In genomic region chr4:46563847-46564246, GRCm38 (mm10) we compare ENCODE assay signal across 9 mouse cellular contexts. TPM values are rescaled to one million over a fixed set of nuclear protein-coding genes. Genes with fewer than 3 reads are reported as not detected.
DNase-seq lines count a peak whose midpoint lies in the region; ATAC-seq and TF ChIP-seq lines count a peak whose summit lies in the region.
"Had no signal": no experiment of that assay in that cellular context is flagged by ENCODE, and none has a peak within 500 bp of the region (broad histone marks: within the 10 kb centered on the region; RNA-seq: fewer than 3 reads in every experiment).

No protein-coding gene starts in this region.

- no peak overlapping the region for H3K9ac ChIP-seq in liver, postnatal 0 days (replicated peaks)
- H3K9ac ChIP-seq in stomach, embryonic 15.5 days: no peak overlapping the region

- 0 out of 2 replicates have a peak overlapping the region, but pooled peaks have one; percentile 6 for H3K4me3 ChIP-seq in liver, postnatal 0 days (ENCODE audit: low read depth, low read length)
- no peak overlapping the region for H3K4me3 ChIP-seq in stomach, embryonic 15.5 days (replicated peaks)
- H3K4me3 ChIP-seq in limb, embryonic 10.5 days: no peak overlapping the region
- H3K4me3 ChIP-seq: erythroblast, embryonic 14.5 days had no signal

- H3K36me3 ChIP-seq in liver, postnatal 0 days (replicated peaks; ENCODE audit: insufficient read depth, low read length): no peaks in the 10 kb centered on the region
- no peaks in the 10 kb centered on the region for H3K36me3 ChIP-seq in stomach, embryonic 15.5 days
- H3K36me3 ChIP-seq in limb, embryonic 10.5 days: no peaks in the 10 kb centered on the region

- peak overlapping the region; percentile 51 for H3K27ac ChIP-seq in liver, postnatal 0 days (ENCODE audit: low read depth)
- H3K27ac ChIP-seq in stomach, embryonic 15.5 days: 0 out of 2 replicates have a peak overlapping the region, but pooled peaks have one; percentile 35
- no peak overlapping the region for H3K27ac ChIP-seq in limb, embryonic 10.5 days

- WGBS in liver, postnatal 0 days (ENCODE audit: insufficient replicate concordance): 25% methylated on average over 10 of the region's 10 CpGs
- WGBS in stomach, embryonic 15.5 days: 45% methylated on average over 10 of the region's 10 CpGs
- 75% methylated on average over 10 of the region's 10 CpGs for WGBS in limb, embryonic 10.5 days

- no peak for TF ChIP-seq EP300 in liver, postnatal 0 days (IDR thresholded peaks at IDR 0.05; ENCODE audit: low read depth)

- H3K4me2 ChIP-seq in liver, postnatal 0 days (ENCODE audit: low read depth, low read length): peak overlapping the region; percentile 55
- no peak overlapping the region for H3K4me2 ChIP-seq in stomach, embryonic 15.5 days

- no peaks in the 10 kb centered on the region for H3K9me3 ChIP-seq in liver, postnatal 0 days (ENCODE audit: low read length)
- no peaks in the 10 kb centered on the region for H3K9me3 ChIP-seq in stomach, embryonic 15.5 days
- H3K9me3 ChIP-seq in limb, embryonic 10.5 days (replicated peaks): no peaks in the 10 kb centered on the region

- TF ChIP-seq CTCF in liver, postnatal 0 days (IDR thresholded peaks at IDR 0.05; ENCODE audit: low read depth): no peak

- H3K27me3 ChIP-seq in liver, postnatal 0 days (ENCODE audit: insufficient read depth, low read length): no peaks in the 10 kb centered on the region
- H3K27me3 ChIP-seq in stomach, embryonic 15.5 days (replicated peaks): no peaks in the 10 kb centered on the region
- no peaks in the 10 kb centered on the region for H3K27me3 ChIP-seq in limb, embryonic 10.5 days (ENCODE audit: low read depth, poor library complexity, severe bottlenecking)

- no peak for ATAC-seq in cerebellum, adult (ENCODE audit: insufficient number of reproducible peaks, low FRiP score, low TSS enrichment)
- peak; percentile 84 for ATAC-seq in liver, postnatal 0 days
- peak; percentile 19; the same call in 1 of the 2 replicates for ATAC-seq in stomach, embryonic 15.5 days (ENCODE audit: insufficient read depth, low FRiP score, low read depth)

- H3K4me1 ChIP-seq in liver, postnatal 0 days (ENCODE audit: insufficient read depth): peaks cover 28% of the 10 kb centered on the region
- H3K4me1 ChIP-seq in stomach, embryonic 15.5 days: peaks cover 4% of the 10 kb centered on the region; the same call in 1 of the 2 replicates
- 0 out of 2 replicates have a peak, but pooled peaks cover 3% of the 10 kb centered on the region for H3K4me1 ChIP-seq in limb, embryonic 10.5 days

- DNase-seq in cerebellum, postnatal 10 days: peak; percentile 48 to 56
- peak; percentile 98 for DNase-seq in 416B (ENCODE audit: low read depth)
- peak; percentile 37 for DNase-seq in c-Kit-positive CD71-positive TER-119-positive erythroid progenitor cells, embryonic 14.5 days (ENCODE audit: low spot score)
- peak; percentile 71 for DNase-seq in liver, postnatal 0 days
- no peak for DNase-seq in left cerebral cortex, adult 18-20 months (ENCODE audit: low spot score in 2 of 2)
- no peak for DNase-seq in limb, embryonic 10.5 days (ENCODE audit: low spot score)

RNA-seq across cellular contexts. Expression of gene Trim14, which starts 27.9 kb away (rescaled TPM):
- 14.1 and 16.2 TPM in 2 replicates for polyA plus RNA-seq in liver, postnatal 0 days (2015; fragmentation: Nextera tagmentation; extraction: Ambion mirVana)
- 5.2 and 5.3 TPM in 2 replicates for polyA plus RNA-seq in stomach, embryonic 15.5 days (2015; fragmentation: Nextera tagmentation; extraction: Ambion mirVana)
- total RNA-seq in left cerebral cortex, adult 18-20 months (2021): 1 to 10 TPM in 1 of 2 experiments, under 1 TPM in 1; 0.74 to 1.3 TPM
- polyA plus RNA-seq in limb, embryonic 10.5 days (2016; fragmentation: Nextera tagmentation; extraction: Ambion mirVana): 0.64 and 0.78 TPM in 2 replicates

RNA-seq across cellular contexts. Expression of gene Coro2a, which starts 38.2 kb away (rescaled TPM):
- 1.7 and 2.2 TPM in 2 replicates for polyA plus RNA-seq in liver, postnatal 0 days (2015; fragmentation: Nextera tagmentation; extraction: Ambion mirVana)
- 20.4 and 29.1 TPM in 2 replicates for polyA plus RNA-seq in stomach, embryonic 15.5 days (2015; fragmentation: Nextera tagmentation; extraction: Ambion mirVana)
- total RNA-seq in left cerebral cortex, adult 18-20 months (2021): 10 to 100 TPM; 23.5 to 26.2 TPM
- polyA plus RNA-seq in limb, embryonic 10.5 days (2016; fragmentation: Nextera tagmentation; extraction: Ambion mirVana): 2.1 and 2.2 TPM in 2 replicates

Comparison
In these comparisons a context has a peak if more than half of its experiments do, and no peak if none do; other contexts are left out.
1. DNase-seq: peak in cerebellum, postnatal 10 days (2 of 2), 416B (single experiment), c-Kit-positive CD71-positive TER-119-positive erythroid progenitor cells, embryonic 14.5 days (single experiment) and liver, postnatal 0 days (single experiment); none in left cerebral cortex, adult 18-20 months (0 of 2) and limb, embryonic 10.5 days (single experiment).